Mouse (Mus musculus) lung, postnatal 0 days (tissue): ENCODE results near the gene S1pr3. TPM values are rescaled to one million over a fixed set of nuclear protein-coding genes. Genes with fewer than 3 reads are reported as not detected.

Source experiments
- ATAC-seq: fragments of 200-750 bp; cut with Nextera tagmentation; 2 replicates; pipeline ENCODE4 v1.8.0; 2017; ENCODE audit warnings: moderate library complexity
- DNase-seq: peaks from one replicate; pipeline ENCODE4 v3.0.0-alpha.2; 2016; ENCODE audit warnings: low spot score
- H3K27ac ChIP-seq: fragments of 300-500 bp; sonication (generic); 2 replicates; pipeline ENCODE4 v1.5.1; 2014; ENCODE audit warnings: antibody characterized with exemption, mild to moderate bottlenecking, low read length, mixed read lengths
- H3K27me3 ChIP-seq: fragments of 300-500 bp; sonication (generic); replicated peaks from 2 replicates; pipeline ENCODE4 v1.6.1; 2014; ENCODE audit warnings: low read length, mixed read lengths; ENCODE audit not compliant: insufficient read depth
- H3K36me3 ChIP-seq: fragments of 300-500 bp; sonication (generic); 2 replicates; pipeline ENCODE4 v1.6.1; 2014; ENCODE audit warnings: low read length, mixed read lengths; ENCODE audit not compliant: insufficient read depth
- H3K4me1 ChIP-seq: fragments of 300-500 bp; sonication (generic); 2 replicates; pipeline ENCODE4 v1.6.1; 2014; ENCODE audit warnings: antibody characterized with exemption, low read depth, low read length, mixed read lengths; ENCODE audit not compliant: insufficient read depth
- H3K4me2 ChIP-seq: fragments of 300-500 bp; sonication (generic); replicated peaks from 2 replicates; pipeline ENCODE4 v1.6.1; 2014; ENCODE audit warnings: low read depth, mild to moderate bottlenecking, low read length, moderate library complexity, mixed read lengths
- H3K4me3 ChIP-seq: fragments of 300-500 bp; sonication (generic); 2 replicates; pipeline ENCODE4 v1.5.1; 2014; ENCODE audit warnings: low read depth, low read length
- H3K9ac ChIP-seq: fragments of 300-500 bp; sonication (generic); replicated peaks from 2 replicates; pipeline ENCODE4 v1.6.1; 2014; ENCODE audit warnings: low read depth, mild to moderate bottlenecking
- H3K9me3 ChIP-seq: fragments of 300-500 bp; sonication (generic); 2 replicates; pipeline ENCODE4 v1.6.1; 2016; ENCODE audit warnings: low read length, mixed read lengths
- CTCF ChIP-seq: IDR thresholded peaks from 2 replicates; pipeline ENCODE4 v1.5.1; 2016; ENCODE audit warnings: antibody characterized with exemption, mild to moderate bottlenecking
- EP300 ChIP-seq: IDR thresholded peaks from 2 replicates; pipeline ENCODE4 v1.6.1; 2016; ENCODE audit warnings: antibody characterized with exemption, mild to moderate bottlenecking, control low read depth
- WGBS: fragments of 180-500 bp; shearing (Covaris S2); extraction: QIAGEN DNeasy Blood & Tissue Kit; methylation state at CpG from one replicate; pipeline ENCODE4 v1.1.7; 2014; 5-methylcytosine and 5-hydroxymethylcytosine counted together
- polyA plus RNA-seq: library from polyadenylated mRNA; unstranded; fragments of >200 nt; fragmentation: Nextera tagmentation; extraction: Ambion mirVana; gene quantifications from 2 replicates; pipeline ENCODE4 v1.2.1, GENCODE M21; 2015

Gene S1pr3
- polyA plus RNA-seq, 1 experiment from 2014 or later, result 44.5 TPM

DNA sequence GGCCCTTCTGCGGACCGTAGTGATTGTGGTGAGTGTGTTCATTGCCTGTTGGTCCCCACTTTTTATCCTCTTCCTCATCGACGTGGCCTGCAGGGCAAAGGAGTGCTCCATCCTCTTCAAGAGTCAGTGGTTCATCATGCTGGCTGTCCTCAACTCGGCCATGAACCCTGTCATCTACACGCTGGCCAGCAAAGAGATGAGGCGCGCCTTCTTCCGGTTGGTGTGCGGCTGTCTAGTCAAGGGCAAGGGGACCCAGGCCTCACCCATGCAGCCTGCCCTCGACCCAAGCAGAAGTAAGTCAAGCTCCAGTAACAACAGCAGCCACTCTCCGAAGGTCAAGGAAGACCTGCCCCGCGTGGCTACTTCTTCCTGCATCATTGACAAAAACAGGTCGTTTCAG lies 11.1 kb downstream of the S1pr3 start:
- no peak for ATAC-seq
- TF ChIP-seq CTCF (no peak), EP300 (no peak)
- no peak for DNase-seq
- no peak overlapping the region for H3K4me2 ChIP-seq
- H3K4me1 ChIP-seq, result peaks cover 3% of the 10 kb centered on the region; the same call in 1 of the 2 replicates
- no peak overlapping the region for H3K4me3 ChIP-seq
- H3K27ac ChIP-seq, result no peak overlapping the region
- peaks cover 6% of the 10 kb centered on the region for H3K36me3 ChIP-seq
- H3K9me3 ChIP-seq, result no peaks in the 10 kb centered on the region
- H3K27me3 ChIP-seq, result no peaks in the 10 kb centered on the region
- no peak overlapping the region for H3K9ac ChIP-seq
- 88% methylated on average over 15 of the region's 15 CpGs for WGBS

GRCm38 (mm10) chr13:51420861-51421260 lies 12.4 kb downstream of the S1pr3 start:
- ATAC-seq (no peak), DNase-seq (no peak)
- Histone ChIP-seq H3K36me3 (no peaks in the 10 kb centered on the region; the same call in 1 of the 2 replicates), H3K4me1 (peaks cover 3% of the 10 kb centered on the region; the same call in 1 of the 2 replicates), H3K4me2 (no peak overlapping the region), H3K9ac (no peak overlapping the region), H3K9me3 (no peaks in the 10 kb centered on the region), H3K27me3 (no peaks in the 10 kb centered on the region), H3K4me3 (no peak overlapping the region), H3K27ac (no peak overlapping the region)
- no peak for TF ChIP-seq EP300
- no peak for TF ChIP-seq CTCF
- WGBS, result 66% methylated on average over 9 of the region's 9 CpGs

DNA sequence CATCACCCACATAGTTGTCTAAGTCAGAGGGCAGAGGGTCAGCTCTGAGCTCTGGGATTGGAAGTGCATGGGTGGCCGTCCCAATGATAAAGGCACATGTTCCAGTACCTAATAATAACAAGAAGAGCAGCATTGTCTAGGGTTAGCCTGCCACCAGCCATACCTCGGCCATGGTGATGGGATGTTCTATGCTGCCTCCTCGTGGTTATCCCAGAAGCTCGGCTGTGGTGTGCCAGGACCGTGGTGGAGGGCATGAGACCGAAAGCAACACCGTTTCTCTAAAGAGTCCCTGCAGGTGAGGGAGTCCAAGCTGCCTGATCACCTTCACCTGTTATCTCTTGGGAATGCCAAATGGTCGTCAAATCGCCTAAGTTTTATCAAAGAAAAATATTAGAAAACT lies 15.2 kb downstream of the S1pr3 start:
- Histone ChIP-seq H3K4me1 (0 out of 2 replicates have a peak, but pooled peaks cover 3% of the 10 kb centered on the region), H3K9me3 (no peaks in the 10 kb centered on the region), H3K4me3 (no peak overlapping the region), H3K27ac (no peak overlapping the region), H3K9ac (no peak overlapping the region), H3K4me2 (no peak overlapping the region), H3K36me3 (no peaks in the 10 kb centered on the region; the same call in 1 of the 2 replicates), H3K27me3 (no peaks in the 10 kb centered on the region)
- TF ChIP-seq CTCF, result peak; percentile 10; the same call in 1 of the 2 replicates
- no peak for TF ChIP-seq EP300
- 62% methylated on average over 9 of the region's 9 CpGs for WGBS
- no peak for DNase-seq
- ATAC-seq, result no peak

DNA sequence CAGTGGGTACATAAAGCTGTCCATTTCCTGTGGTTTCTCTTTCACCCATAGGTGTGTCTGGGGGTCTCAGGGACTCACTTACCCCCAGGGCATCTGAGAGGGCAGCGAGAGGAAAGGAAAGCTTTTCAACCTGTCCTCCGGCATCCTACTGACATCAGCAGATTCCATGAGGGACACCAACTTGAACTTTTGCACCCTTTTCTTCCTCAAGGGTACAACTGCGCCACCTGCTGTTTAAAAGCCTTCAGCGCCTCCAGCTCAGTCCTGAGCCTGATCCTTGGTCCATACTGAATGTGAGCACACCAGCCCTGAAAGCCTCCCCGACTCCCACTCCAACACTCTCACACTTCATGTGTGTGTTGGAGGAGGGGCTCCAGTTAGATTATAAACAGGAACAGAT lies 16.2 kb downstream of the S1pr3 start:
- Histone ChIP-seq H3K9me3 (no peaks in the 10 kb centered on the region), H3K27ac (no peak overlapping the region), H3K4me2 (0 out of 2 replicates have a peak overlapping the region, but pooled peaks have one; percentile 6), H3K27me3 (no peaks in the 10 kb centered on the region), H3K4me1 (0 out of 2 replicates have a peak, but pooled peaks cover 3% of the 10 kb centered on the region), H3K9ac (no peak overlapping the region), H3K4me3 (no peak overlapping the region), H3K36me3 (no peaks in the 10 kb centered on the region; the same call in 1 of the 2 replicates)
- ATAC-seq (peak; percentile 48; the same call in 1 of the 2 replicates), DNase-seq (peak; percentile 75)
- 11% methylated on average over 5 of the region's 5 CpGs for WGBS
- TF ChIP-seq CTCF (peak; percentile 84), EP300 (no peak)

DNA sequence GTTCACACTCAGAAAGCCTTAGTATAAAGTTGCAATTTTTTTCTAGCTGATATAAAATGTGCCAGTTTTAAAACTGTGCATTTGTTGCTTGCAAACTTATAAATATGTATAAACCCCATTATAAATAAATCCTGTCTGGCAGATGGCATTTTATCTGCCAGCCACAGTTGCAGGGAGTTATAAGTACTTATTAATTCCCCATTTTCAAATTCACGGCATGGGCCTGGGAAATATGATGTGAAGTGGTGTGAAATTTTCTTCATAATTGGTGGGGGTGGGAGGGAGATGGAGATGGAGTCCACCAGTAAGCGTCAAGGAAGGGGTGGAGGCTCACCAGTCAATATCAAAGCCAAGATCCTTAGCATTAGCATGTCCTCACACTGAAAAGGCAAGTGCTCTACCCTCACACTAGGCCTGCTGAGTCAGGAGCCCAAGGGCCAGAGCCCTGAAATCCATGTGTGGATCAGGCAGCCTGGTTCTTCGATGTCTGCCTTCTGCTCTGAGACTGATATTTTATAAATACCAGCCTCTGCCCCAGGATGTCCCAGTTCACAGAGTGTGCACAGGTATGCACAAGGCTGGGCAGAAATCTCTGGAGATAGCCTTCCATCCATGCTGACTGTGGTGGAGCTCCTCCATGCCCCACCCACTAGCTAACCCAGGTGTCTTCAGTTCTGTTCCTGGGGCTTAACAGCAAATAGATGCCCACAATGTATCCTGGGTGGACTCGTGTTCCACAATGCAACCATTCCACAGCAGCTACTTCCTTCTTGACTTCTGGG lies 17.4 kb downstream of the S1pr3 start:
- no peak overlapping the region for H3K4me3 ChIP-seq
- no peaks in the 10 kb centered on the region; the same call in 1 of the 2 replicates for H3K36me3 ChIP-seq
- TF ChIP-seq CTCF (no peak), EP300 (no peak)
- WGBS, result 81% methylated on average over 4 of the region's 4 CpGs
- no peak overlapping the region for H3K27ac ChIP-seq
- no peak overlapping the region for H3K4me2 ChIP-seq
- H3K9me3 ChIP-seq, result no peaks in the 10 kb centered on the region
- no peak overlapping the region for H3K9ac ChIP-seq
- H3K27me3 ChIP-seq, result no peaks in the 10 kb centered on the region
- DNase-seq (no peak), ATAC-seq (no peak)
- H3K4me1 ChIP-seq, result 0 out of 2 replicates have a peak, but pooled peaks cover 3% of the 10 kb centered on the region

- ATAC-seq, result no peak
- Histone ChIP-seq H3K4me3 (no peak overlapping the region), H3K9ac (no peak overlapping the region), H3K27me3 (no peaks in the 10 kb centered on the region), H3K4me1 (no peaks in the 10 kb centered on the region), H3K36me3 (no peaks in the 10 kb centered on the region), H3K27ac (no peak overlapping the region), H3K4me2 (no peak overlapping the region), H3K9me3 (no peaks in the 10 kb centered on the region)
- no peak for DNase-seq
- TF ChIP-seq CTCF (no peak), EP300 (no peak)
- WGBS, result 36% methylated on average over 3 of the region's 3 CpGs
These were observed 24.9 kb downstream of the S1pr3 start for GRCm38 (mm10) chr13:51433371-51433770.
